Mouse (Mus musculus): ENCODE data around the gene Gabrd.

The Gabrd gene

GRCm38 (mm10) chr4:155344299-155344600 lies 53.7 kb downstream of the Gabrd start:
- DNase-seq (ENCODE audit: inconsistent ontology term): no peak

DNA sequence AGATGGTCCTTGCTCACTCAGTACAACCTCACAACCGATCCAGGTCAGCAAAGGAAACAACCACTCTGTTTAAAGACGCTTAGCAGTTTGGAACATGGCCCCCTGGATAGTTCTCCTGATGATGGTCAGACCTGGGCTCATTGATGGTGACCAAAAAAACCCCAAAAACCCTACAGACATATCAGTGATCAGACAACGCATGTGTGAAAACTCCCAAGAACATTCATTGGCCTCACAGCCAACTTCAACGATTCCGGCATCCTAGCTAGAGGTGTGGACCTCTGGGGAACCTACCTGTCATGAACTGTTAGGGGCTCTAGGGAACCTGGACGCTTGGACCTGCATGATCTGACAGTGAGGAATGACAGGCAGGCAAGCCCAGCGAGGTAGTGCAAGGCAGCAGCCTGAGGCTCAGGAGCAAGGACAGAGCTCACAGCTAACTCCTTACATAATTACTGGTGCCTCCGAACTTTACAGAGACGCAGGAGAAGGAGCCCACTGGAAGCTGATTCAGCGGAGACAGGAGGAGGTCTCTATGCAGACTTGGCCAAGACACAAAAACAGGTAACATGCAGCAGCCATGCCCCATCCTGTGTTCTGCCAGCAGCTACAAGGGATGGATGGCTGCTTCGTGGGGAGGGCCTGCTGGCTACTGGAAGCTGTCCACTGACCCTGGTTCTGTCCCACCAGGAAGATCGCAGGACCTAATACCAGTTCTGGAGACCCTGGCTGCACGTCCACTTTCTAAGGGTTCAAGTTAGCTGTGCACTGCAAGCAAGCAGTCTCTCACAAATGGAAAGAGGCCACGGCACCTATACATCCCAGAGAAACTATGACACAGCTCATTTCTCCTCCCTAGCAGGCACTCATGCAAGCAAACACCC lies 54.3 kb downstream of the Gabrd start:
- DNase-seq (ENCODE audit: inconsistent ontology term): no peak

DNA sequence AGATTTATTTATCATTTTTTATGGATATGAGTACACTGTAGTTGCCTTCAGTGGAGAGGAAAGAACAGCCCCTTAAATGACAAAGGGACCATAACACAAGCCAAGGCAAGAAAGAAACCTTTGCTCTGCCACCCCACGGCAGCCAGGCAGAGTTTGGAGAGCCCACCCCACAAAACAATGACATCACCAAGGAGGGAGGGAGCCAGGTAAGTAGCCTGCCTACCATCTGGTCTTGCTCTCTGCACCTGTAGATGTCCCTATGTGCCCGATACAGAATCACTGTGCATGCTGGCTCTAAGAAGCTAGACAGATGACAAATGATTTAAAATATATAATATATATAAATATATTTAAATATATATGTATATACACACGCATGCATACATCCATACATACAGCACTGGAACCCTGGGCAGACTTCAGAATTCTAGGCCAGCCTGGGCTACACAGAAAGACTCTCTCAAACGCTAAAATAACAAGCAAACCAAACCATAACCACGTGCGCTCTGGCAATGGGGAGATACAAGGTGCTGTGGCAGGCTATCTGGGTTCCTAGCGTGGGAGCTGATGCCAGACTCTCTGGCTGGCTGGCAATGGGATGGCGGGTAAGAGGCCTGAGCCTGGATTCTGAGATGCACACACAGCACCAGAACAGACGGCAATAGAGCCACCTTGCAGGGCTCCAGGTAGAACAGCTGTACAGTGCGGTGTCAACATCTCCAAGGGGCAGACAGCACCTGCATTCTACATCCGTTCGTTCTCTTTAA lies 61.4 kb downstream of the Gabrd start:
- DNase-seq (ENCODE audit: inconsistent ontology term): no peak

Measured in Muller cell, postnatal 12 days (primary cell).